Mouse (Mus musculus): Measurements from ENCODE around the gene Mfn2. TPM values are rescaled to one million over a fixed set of nuclear protein-coding genes. Genes with fewer than 3 reads are reported as not detected.

Gene Mfn2
- polyA plus RNA-seq, 1 experiment: 55.3 TPM

- H3K27ac ChIP-seq (ENCODE audit: insufficient read depth, low read length): no peak overlapping the region
- no peak overlapping the region for H3K4me3 ChIP-seq (ENCODE audit: insufficient read depth, low read length)
- TF ChIP-seq CTCF (IDR thresholded peaks at IDR 0.05; ENCODE audit: borderline replicate concordance, insufficient read depth, low read length) (no peak), POLR2A (IDR thresholded peaks at IDR 0.05; ENCODE audit: low read depth, low read length) (no peak)
- H3K4me1 ChIP-seq (ENCODE audit: control insufficient read depth, insufficient read depth, low read length): no peaks in the 10 kb centered on the region
Observed at GRCm38 (mm10) chr4:147922341-147922740, 17.8 kb upstream of the Mfn2 start.

GRCm38 (mm10) chr4:147920973-147921372 is 16.5 kb upstream of the Mfn2 start:
- Histone ChIP-seq H3K4me1 (ENCODE audit: control insufficient read depth, insufficient read depth, low read length) (no peaks in the 10 kb centered on the region), H3K27ac (ENCODE audit: insufficient read depth, low read length) (no peak overlapping the region), H3K4me3 (ENCODE audit: insufficient read depth, low read length) (no peak overlapping the region)
- no peak for TF ChIP-seq POLR2A (IDR thresholded peaks at IDR 0.05; ENCODE audit: low read depth, low read length)
- no peak for TF ChIP-seq CTCF (IDR thresholded peaks at IDR 0.05; ENCODE audit: borderline replicate concordance, insufficient read depth, low read length)

GRCm38 (mm10) chr4:147918459-147919121 is 14.1 kb upstream of the Mfn2 start:
- Histone ChIP-seq H3K4me3 (ENCODE audit: insufficient read depth, low read length) (no peak overlapping the region), H3K27ac (ENCODE audit: insufficient read depth, low read length) (no peak overlapping the region), H3K4me1 (ENCODE audit: control insufficient read depth, insufficient read depth, low read length) (no peaks in the 10 kb centered on the region)
- TF ChIP-seq POLR2A (IDR thresholded peaks at IDR 0.05; ENCODE audit: low read depth, low read length) (no peak), CTCF (IDR thresholded peaks at IDR 0.05; ENCODE audit: borderline replicate concordance, insufficient read depth, low read length) (no peak)

GRCm38 (mm10) chr4:147909486-147909885 is 5.0 kb upstream of the Mfn2 start:
- Histone ChIP-seq H3K27ac (ENCODE audit: insufficient read depth, low read length) (no peak overlapping the region), H3K4me3 (ENCODE audit: insufficient read depth, low read length) (no peak overlapping the region), H3K4me1 (ENCODE audit: control insufficient read depth, insufficient read depth, low read length) (peaks cover 12% of the 10 kb centered on the region; the same call in 1 of the 2 replicates)
- TF ChIP-seq CTCF (IDR thresholded peaks at IDR 0.05; ENCODE audit: borderline replicate concordance, insufficient read depth, low read length) (no peak), POLR2A (IDR thresholded peaks at IDR 0.05; ENCODE audit: low read depth, low read length) (no peak)

- Histone ChIP-seq H3K4me3 (ENCODE audit: insufficient read depth, low read length) (no peak overlapping the region), H3K4me1 (ENCODE audit: control insufficient read depth, insufficient read depth, low read length) (peaks cover 12% of the 10 kb centered on the region; the same call in 1 of the 2 replicates), H3K27ac (ENCODE audit: insufficient read depth, low read length) (peak overlapping the region; percentile 87)
- TF ChIP-seq CTCF (IDR thresholded peaks at IDR 0.05; ENCODE audit: borderline replicate concordance, insufficient read depth, low read length) (no peak), POLR2A (IDR thresholded peaks at IDR 0.05; ENCODE audit: low read depth, low read length) (no peak)
Observed at GRCm38 (mm10) chr4:147906230-147906629, 1.7 kb upstream of the Mfn2 start.

GRCm38 (mm10) chr4:147905090-147905659 is 671 bp upstream of the Mfn2 start:
- TF ChIP-seq CTCF (IDR thresholded peaks at IDR 0.05; ENCODE audit: borderline replicate concordance, insufficient read depth, low read length) (no peak), POLR2A (IDR thresholded peaks at IDR 0.05; ENCODE audit: low read depth, low read length) (no peak)
- Histone ChIP-seq H3K4me3 (ENCODE audit: insufficient read depth, low read length) (peak overlapping the region; percentile 16; the same call in 1 of the 2 replicates), H3K27ac (ENCODE audit: insufficient read depth, low read length) (peak overlapping the region; percentile 14; the same call in 1 of the 2 replicates), H3K4me1 (ENCODE audit: control insufficient read depth, insufficient read depth, low read length) (peaks cover 12% of the 10 kb centered on the region; the same call in 1 of the 2 replicates)

GRCm38 (mm10) chr4:147903601-147904000 is 903 bp downstream of the Mfn2 start:
- Histone ChIP-seq H3K27ac (ENCODE audit: insufficient read depth, low read length) (no peak overlapping the region), H3K4me1 (ENCODE audit: control insufficient read depth, insufficient read depth, low read length) (peaks cover 12% of the 10 kb centered on the region; the same call in 1 of the 2 replicates), H3K4me3 (ENCODE audit: insufficient read depth, low read length) (peak overlapping the region; percentile 70)
- TF ChIP-seq POLR2A (IDR thresholded peaks at IDR 0.05; ENCODE audit: low read depth, low read length) (no peak), CTCF (IDR thresholded peaks at IDR 0.05; ENCODE audit: borderline replicate concordance, insufficient read depth, low read length) (no peak)

- Histone ChIP-seq H3K4me1 (ENCODE audit: control insufficient read depth, insufficient read depth, low read length) (peaks cover 12% of the 10 kb centered on the region; the same call in 1 of the 2 replicates), H3K27ac (ENCODE audit: insufficient read depth, low read length) (no peak overlapping the region), H3K4me3 (ENCODE audit: insufficient read depth, low read length) (no peak overlapping the region)
- TF ChIP-seq POLR2A (IDR thresholded peaks at IDR 0.05; ENCODE audit: low read depth, low read length) (no peak), CTCF (IDR thresholded peaks at IDR 0.05; ENCODE audit: borderline replicate concordance, insufficient read depth, low read length) (no peak)
Observed at GRCm38 (mm10) chr4:147902906-147903500, 1.5 kb downstream of the Mfn2 start.

GRCm38 (mm10) chr4:147900452-147900851 is 4.1 kb downstream of the Mfn2 start:
- H3K4me1 ChIP-seq (ENCODE audit: control insufficient read depth, insufficient read depth, low read length): peaks cover 4% of the 10 kb centered on the region; the same call in 1 of the 2 replicates
- TF ChIP-seq CTCF (IDR thresholded peaks at IDR 0.05; ENCODE audit: borderline replicate concordance, insufficient read depth, low read length) (no peak), POLR2A (IDR thresholded peaks at IDR 0.05; ENCODE audit: low read depth, low read length) (no peak)
- no peak overlapping the region for H3K4me3 ChIP-seq (ENCODE audit: insufficient read depth, low read length)
- no peak overlapping the region for H3K27ac ChIP-seq (ENCODE audit: insufficient read depth, low read length)

- no peaks in the 10 kb centered on the region for H3K4me1 ChIP-seq (ENCODE audit: control insufficient read depth, insufficient read depth, low read length)
- H3K4me3 ChIP-seq (ENCODE audit: insufficient read depth, low read length): no peak overlapping the region
- no peak overlapping the region for H3K27ac ChIP-seq (ENCODE audit: insufficient read depth, low read length)
- TF ChIP-seq CTCF (IDR thresholded peaks at IDR 0.05; ENCODE audit: borderline replicate concordance, insufficient read depth, low read length) (no peak), POLR2A (IDR thresholded peaks at IDR 0.05; ENCODE audit: low read depth, low read length) (no peak)
Observed at GRCm38 (mm10) chr4:147897348-147897747, 7.2 kb downstream of the Mfn2 start.
